Mouse (Mus musculus): ENCODE results near the gene Fam214a. TPM values are rescaled to one million over a fixed set of nuclear protein-coding genes. Genes with fewer than 3 reads are reported as not detected.

Fam214a gene
- polyA plus RNA-seq, 1 experiment from 2014 or later = 15.4 TPM

DNA sequence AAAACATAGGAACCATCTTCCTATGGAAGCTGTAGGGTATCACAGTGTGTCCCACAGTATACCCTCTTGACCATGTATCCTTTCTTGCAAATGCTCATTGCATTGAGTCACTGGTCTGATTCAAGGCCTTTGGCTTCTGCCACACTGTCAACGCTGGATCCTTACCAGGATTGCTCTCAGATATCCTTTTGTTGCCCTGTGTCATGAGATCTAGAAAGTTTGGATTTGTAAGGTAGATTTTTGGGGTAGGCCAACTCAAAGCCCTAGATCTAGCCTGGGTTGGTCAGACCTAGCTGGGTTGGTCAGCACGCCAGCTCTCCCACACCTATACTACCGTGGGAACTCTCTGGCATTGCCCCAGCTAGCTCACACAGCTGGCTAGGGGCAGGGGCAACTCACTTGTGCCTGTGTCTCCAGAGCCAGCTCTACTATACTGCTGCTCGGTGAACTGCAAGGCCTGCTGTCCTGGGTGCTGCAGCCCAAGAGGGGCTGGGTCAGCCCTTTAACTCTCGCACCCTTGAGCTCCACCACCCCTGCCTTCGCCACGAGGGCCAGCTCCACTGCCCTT is 36.3 kb downstream of the Fam214a start:
- no peaks in the 10 kb centered on the region; the same call in 1 of the 2 replicates for H3K4me1 ChIP-seq (replicated peaks; ENCODE audit: insufficient read depth, low read length)
- WGBS = 88% methylated on average over 7 of the region's 7 CpGs
- no peak overlapping the region for H3K27ac ChIP-seq
- H3K9ac ChIP-seq (ENCODE audit: low read depth, low read length) = no peak overlapping the region
- H3K4me3 ChIP-seq (replicated peaks; ENCODE audit: low read depth, low read length) = no peak overlapping the region
- DNase-seq (ENCODE audit: low spot score) (no peak), ATAC-seq (replicated peaks; ENCODE audit: low FRiP score, low read depth) (no peak)
- H3K9me3 ChIP-seq (replicated peaks; ENCODE audit: low read length) = no peaks in the 10 kb centered on the region
- no peaks in the 10 kb centered on the region for H3K36me3 ChIP-seq (ENCODE audit: insufficient read depth, low read length)
- no peaks in the 10 kb centered on the region for H3K27me3 ChIP-seq (ENCODE audit: insufficient read depth, low read length)
- H3K4me2 ChIP-seq (ENCODE audit: low read length) = no peak overlapping the region
- no peak for TF ChIP-seq CTCF (IDR thresholded peaks at IDR 0.05; ENCODE audit: low read depth)

GRCm38 (mm10) chr9:74989990-74990389 is 37.3 kb downstream of the Fam214a start:
- Histone ChIP-seq H3K27ac (no peak overlapping the region), H3K9me3 (replicated peaks; ENCODE audit: low read length) (no peaks in the 10 kb centered on the region), H3K4me1 (replicated peaks; ENCODE audit: insufficient read depth, low read length) (no peaks in the 10 kb centered on the region; the same call in 1 of the 2 replicates), H3K4me2 (ENCODE audit: low read length) (no peak overlapping the region), H3K4me3 (replicated peaks; ENCODE audit: low read depth, low read length) (no peak overlapping the region), H3K9ac (ENCODE audit: low read depth, low read length) (no peak overlapping the region), H3K36me3 (ENCODE audit: insufficient read depth, low read length) (no peaks in the 10 kb centered on the region), H3K27me3 (ENCODE audit: insufficient read depth, low read length) (no peaks in the 10 kb centered on the region)
- DNase-seq (ENCODE audit: low spot score) (no peak), ATAC-seq (replicated peaks; ENCODE audit: low FRiP score, low read depth) (no peak)
- 82% methylated on average over 2 of the region's 2 CpGs for WGBS
- no peak for TF ChIP-seq CTCF (IDR thresholded peaks at IDR 0.05; ENCODE audit: low read depth)

- DNase-seq (ENCODE audit: low spot score) (no peak), ATAC-seq (replicated peaks; ENCODE audit: low FRiP score, low read depth) (no peak)
- Histone ChIP-seq H3K4me3 (replicated peaks; ENCODE audit: low read depth, low read length) (no peak overlapping the region), H3K9me3 (replicated peaks; ENCODE audit: low read length) (no peaks in the 10 kb centered on the region), H3K27ac (no peak overlapping the region), H3K36me3 (ENCODE audit: insufficient read depth, low read length) (no peaks in the 10 kb centered on the region), H3K9ac (ENCODE audit: low read depth, low read length) (no peak overlapping the region), H3K4me2 (ENCODE audit: low read length) (no peak overlapping the region), H3K4me1 (replicated peaks; ENCODE audit: insufficient read depth, low read length) (no peaks in the 10 kb centered on the region), H3K27me3 (ENCODE audit: insufficient read depth, low read length) (no peaks in the 10 kb centered on the region)
- WGBS = 84% methylated on average over 10 of the region's 10 CpGs
- TF ChIP-seq CTCF (IDR thresholded peaks at IDR 0.05; ENCODE audit: low read depth) = no peak
Observed at GRCm38 (mm10) chr9:74994611-74995257, 42.0 kb downstream of the Fam214a start.

- H3K4me3 ChIP-seq (replicated peaks; ENCODE audit: low read depth, low read length) = no peak overlapping the region
- no peak for TF ChIP-seq CTCF (IDR thresholded peaks at IDR 0.05; ENCODE audit: low read depth)
- no peaks in the 10 kb centered on the region for H3K9me3 ChIP-seq (replicated peaks; ENCODE audit: low read length)
- H3K4me1 ChIP-seq (replicated peaks; ENCODE audit: insufficient read depth, low read length) = no peaks in the 10 kb centered on the region
- DNase-seq (ENCODE audit: low spot score) (no peak), ATAC-seq (replicated peaks; ENCODE audit: low FRiP score, low read depth) (no peak)
- no peak overlapping the region for H3K4me2 ChIP-seq (ENCODE audit: low read length)
- H3K36me3 ChIP-seq (ENCODE audit: insufficient read depth, low read length) = no peaks in the 10 kb centered on the region
- 57% methylated on average over 2 of the region's 2 CpGs for WGBS
- no peak overlapping the region for H3K27ac ChIP-seq
- H3K9ac ChIP-seq (ENCODE audit: low read depth, low read length) = no peak overlapping the region
- no peaks in the 10 kb centered on the region for H3K27me3 ChIP-seq (ENCODE audit: insufficient read depth, low read length)
Observed at GRCm38 (mm10) chr9:74996349-74996748, 43.7 kb downstream of the Fam214a start.

DNA sequence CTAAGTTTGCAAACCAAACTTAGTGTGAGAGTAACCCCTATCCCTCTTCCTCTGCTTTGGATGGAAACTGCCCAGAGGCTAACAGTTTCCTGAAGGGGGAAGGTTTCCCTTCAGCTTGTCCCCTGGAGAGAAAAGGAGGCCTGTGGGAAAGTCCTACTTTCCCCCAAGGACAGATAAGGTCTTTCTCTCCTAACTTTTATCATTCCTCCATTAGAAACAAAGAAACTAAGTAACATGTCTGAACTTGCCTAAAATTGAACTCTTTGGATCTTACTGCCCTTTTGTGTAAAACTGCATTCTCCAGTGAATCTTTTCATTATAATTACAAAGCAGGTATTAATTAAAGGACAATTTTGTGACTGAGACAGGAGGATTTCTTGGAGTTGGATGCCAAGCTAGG is 45.3 kb downstream of the Fam214a start:
- Histone ChIP-seq H3K9me3 (replicated peaks; ENCODE audit: low read length) (no peaks in the 10 kb centered on the region), H3K4me2 (ENCODE audit: low read length) (no peak overlapping the region), H3K27me3 (ENCODE audit: insufficient read depth, low read length) (no peaks in the 10 kb centered on the region), H3K9ac (ENCODE audit: low read depth, low read length) (no peak overlapping the region), H3K4me3 (replicated peaks; ENCODE audit: low read depth, low read length) (no peak overlapping the region), H3K4me1 (replicated peaks; ENCODE audit: insufficient read depth, low read length) (no peaks in the 10 kb centered on the region), H3K36me3 (ENCODE audit: insufficient read depth, low read length) (no peaks in the 10 kb centered on the region), H3K27ac (no peak overlapping the region)
- ATAC-seq (replicated peaks; ENCODE audit: low FRiP score, low read depth) (no peak), DNase-seq (ENCODE audit: low spot score) (no peak)
- TF ChIP-seq CTCF (IDR thresholded peaks at IDR 0.05; ENCODE audit: low read depth) = no peak

DNA sequence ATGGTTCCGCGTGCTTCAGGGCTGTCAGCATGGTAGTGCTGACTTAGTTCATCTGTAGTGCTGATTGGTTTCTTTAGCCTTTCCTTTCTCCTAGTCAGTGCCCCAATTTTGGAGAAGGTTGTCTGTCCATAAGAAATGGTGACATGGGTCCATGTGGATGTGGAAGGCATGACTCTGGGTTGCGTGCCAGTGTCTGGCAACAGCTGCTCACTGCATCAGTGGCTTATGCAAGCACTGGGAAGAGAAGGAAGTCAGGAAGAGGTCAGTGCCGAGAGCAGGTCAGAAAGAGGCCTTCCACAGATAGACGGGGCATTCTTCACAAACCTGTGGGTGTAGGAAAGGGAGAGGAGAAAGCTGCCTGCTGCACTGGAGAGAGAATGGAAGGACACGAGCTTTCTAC is 48.3 kb downstream of the Fam214a start:
- ATAC-seq (replicated peaks; ENCODE audit: low FRiP score, low read depth) (no peak), DNase-seq (ENCODE audit: low spot score) (no peak)
- no peak overlapping the region for H3K9ac ChIP-seq (ENCODE audit: low read depth, low read length)
- H3K9me3 ChIP-seq (replicated peaks; ENCODE audit: low read length) = no peaks in the 10 kb centered on the region
- no peak overlapping the region for H3K4me2 ChIP-seq (ENCODE audit: low read length)
- WGBS = 75% methylated on average over 6 of the region's 6 CpGs
- peaks cover 4% of the 10 kb centered on the region; the same call in 1 of the 2 replicates for H3K36me3 ChIP-seq (ENCODE audit: insufficient read depth, low read length)
- H3K4me3 ChIP-seq (replicated peaks; ENCODE audit: low read depth, low read length) = no peak overlapping the region
- H3K4me1 ChIP-seq (replicated peaks; ENCODE audit: insufficient read depth, low read length) = no peaks in the 10 kb centered on the region
- H3K27me3 ChIP-seq (ENCODE audit: insufficient read depth, low read length) = no peaks in the 10 kb centered on the region
- H3K27ac ChIP-seq = no peak overlapping the region
- TF ChIP-seq CTCF (IDR thresholded peaks at IDR 0.05; ENCODE audit: low read depth) = no peak

All from kidney, postnatal 0 days (tissue).